Mouse (Mus musculus) monocyte, adult 5-6 weeks (primary cell): ENCODE data around the gene Pcmtd2. TPM values are rescaled to one million over a fixed set of nuclear protein-coding genes. Genes with fewer than 3 reads are reported as not detected.
A peak's percentile ranks its signal among the peaks of the same experiment; 100 is the strongest.
"Not testable (repeated sequence)": the region's sequence is repeated elsewhere in the genome, so short reads cannot be mapped to it uniquely, and the experiment has no call there.

ENCODE experiments used
- ATAC-seq: fragments of 153-309, 156-312 bp; replicated peaks from 2 replicates; pipeline ENCODE4 v1.8.0; 2017; ENCODE audit warnings: mild to moderate bottlenecking; ENCODE audit not compliant: low TSS enrichment, insufficient number of reproducible peaks, severe bottlenecking, poor library complexity, low FRiP score
- total RNA-seq: library from RNA; stranded (forward); fragments of 200-1000, 200-491, 200-594 nt; gene quantifications from 3 replicates; pipeline ENCODE4 v1.2.3, GENCODE M21; 2017

Pcmtd2 gene
- total RNA-seq, result 27.3 to 61.6 TPM (median 42.9 TPM) in 3 replicates

- ATAC-seq, result peak; percentile 98
Measured at GRCm38 (mm10) chr2:181837372-181838292, at the start of gene Pcmtd2. Gene Pcmtd2, plus strand, starts transcription at chr2:181837854.

- no peak for ATAC-seq
Measured at GRCm38 (mm10) chr2:181789396-181789795, 48.3 kb upstream of the Pcmtd2 start.

GRCm38 (mm10) chr2:181793186-181793585 lies 44.5 kb upstream of the Pcmtd2 start:
- ATAC-seq, result not testable (repeated sequence)

GRCm38 (mm10) chr2:181795641-181796130 lies 42.0 kb upstream of the Pcmtd2 start:
- ATAC-seq, result no peak

GRCm38 (mm10) chr2:181797672-181798071 lies 40.0 kb upstream of the Pcmtd2 start:
- no peak for ATAC-seq

GRCm38 (mm10) chr2:181829032-181829650 lies 8.5 kb upstream of the Pcmtd2 start:
- no peak for ATAC-seq

GRCm38 (mm10) chr2:181832745-181833144 lies 4.9 kb upstream of the Pcmtd2 start:
- ATAC-seq, result no peak

- ATAC-seq, result 0 out of 2 replicates have a peak, but pooled peaks have one; percentile 15
Measured at GRCm38 (mm10) chr2:181838293-181838680, 633 bp downstream of the Pcmtd2 start.

- ATAC-seq, result no peak
Measured at GRCm38 (mm10) chr2:181845709-181846394, 8.2 kb downstream of the Pcmtd2 start.

GRCm38 (mm10) chr2:181863791-181864535 lies 26.3 kb downstream of the Pcmtd2 start, which contains the start of gene Polr3k:
Gene Polr3k, plus strand, starts transcription at chr2:181864337.
- ATAC-seq, result peak; percentile 100

GRCm38 (mm10) chr2:181864536-181864860 lies 26.8 kb downstream of the Pcmtd2 start:
- no peak for ATAC-seq

- ATAC-seq, result no peak
Measured at GRCm38 (mm10) chr2:181866931-181867330, 29.3 kb downstream of the Pcmtd2 start.

- no peak for ATAC-seq
Measured at GRCm38 (mm10) chr2:181871039-181871438, 33.4 kb downstream of the Pcmtd2 start.

GRCm38 (mm10) chr2:181878903-181879302 lies 41.2 kb downstream of the Pcmtd2 start:
- no peak for ATAC-seq

GRCm38 (mm10) chr2:181883022-181883749 lies 45.5 kb downstream of the Pcmtd2 start:
- ATAC-seq, result no peak
